Mouse (Mus musculus) MN1 (cell line): Measurements from ENCODE around the gene Sema4g.
A peak's percentile ranks its signal among the peaks of the same experiment; 100 is the strongest.
"Not testable (repeated sequence)": the region's sequence is repeated elsewhere in the genome, so short reads cannot be mapped to it uniquely, and the experiment has no call there.

Source experiments
- DNase-seq: peaks from one replicate; pipeline ENCODE4 v3.0.0-alpha.2; 2016; ENCODE audit warnings: low spot score

Sema4g gene

DNA sequence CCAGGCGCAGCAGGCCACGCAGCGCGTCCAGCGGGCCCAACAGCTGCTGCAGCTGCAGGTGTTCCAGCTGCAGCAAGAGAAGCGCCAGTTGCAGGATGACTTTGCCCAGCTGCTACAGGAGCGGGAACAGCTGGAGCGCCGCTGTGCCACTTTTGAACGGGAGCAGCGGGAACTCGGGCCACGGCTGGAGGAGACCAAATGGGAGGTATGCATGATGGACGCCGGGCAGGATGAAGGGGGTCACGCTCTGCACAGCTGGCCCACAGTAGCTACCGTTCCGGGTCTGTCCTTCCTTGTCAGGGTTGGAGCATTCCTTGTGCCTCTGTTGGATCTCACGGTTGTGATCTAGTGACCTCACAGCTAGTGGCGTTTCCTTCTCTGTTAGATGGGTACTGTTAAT, 35.9 kb downstream of the Sema4g start:
- DNase-seq = no peak

DNA sequence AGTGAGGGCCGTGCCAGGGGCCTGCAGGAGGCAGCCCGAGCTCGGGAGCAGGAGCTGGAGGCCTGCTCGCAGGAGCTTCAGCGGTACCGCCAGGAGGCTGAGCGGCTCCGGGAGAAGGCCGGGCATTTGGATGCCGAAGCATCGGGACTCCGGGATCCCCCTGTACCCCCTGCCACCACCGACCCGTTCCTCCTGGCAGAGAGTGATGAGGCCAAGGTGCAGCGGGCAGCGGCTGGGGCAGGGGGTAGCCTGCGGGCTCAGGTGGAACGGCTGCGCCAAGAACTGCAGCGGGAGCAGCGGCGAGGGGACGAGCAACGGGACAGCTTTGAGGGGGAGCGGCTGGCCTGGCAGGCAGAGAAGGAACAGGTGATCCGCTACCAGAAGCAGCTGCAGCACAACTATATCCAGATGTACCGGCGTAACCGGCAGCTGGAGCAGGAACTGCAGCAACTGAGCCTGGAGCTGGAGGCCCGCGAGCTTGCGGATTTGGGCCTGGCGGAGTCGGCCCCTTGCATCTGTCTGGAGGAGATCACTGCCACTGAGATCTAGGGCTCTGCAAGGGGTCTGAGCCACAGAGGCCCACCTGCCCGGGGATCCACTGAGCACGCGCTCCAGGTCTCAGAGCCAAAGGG, 37.2 kb downstream of the Sema4g start:
- no peak for DNase-seq

DNA sequence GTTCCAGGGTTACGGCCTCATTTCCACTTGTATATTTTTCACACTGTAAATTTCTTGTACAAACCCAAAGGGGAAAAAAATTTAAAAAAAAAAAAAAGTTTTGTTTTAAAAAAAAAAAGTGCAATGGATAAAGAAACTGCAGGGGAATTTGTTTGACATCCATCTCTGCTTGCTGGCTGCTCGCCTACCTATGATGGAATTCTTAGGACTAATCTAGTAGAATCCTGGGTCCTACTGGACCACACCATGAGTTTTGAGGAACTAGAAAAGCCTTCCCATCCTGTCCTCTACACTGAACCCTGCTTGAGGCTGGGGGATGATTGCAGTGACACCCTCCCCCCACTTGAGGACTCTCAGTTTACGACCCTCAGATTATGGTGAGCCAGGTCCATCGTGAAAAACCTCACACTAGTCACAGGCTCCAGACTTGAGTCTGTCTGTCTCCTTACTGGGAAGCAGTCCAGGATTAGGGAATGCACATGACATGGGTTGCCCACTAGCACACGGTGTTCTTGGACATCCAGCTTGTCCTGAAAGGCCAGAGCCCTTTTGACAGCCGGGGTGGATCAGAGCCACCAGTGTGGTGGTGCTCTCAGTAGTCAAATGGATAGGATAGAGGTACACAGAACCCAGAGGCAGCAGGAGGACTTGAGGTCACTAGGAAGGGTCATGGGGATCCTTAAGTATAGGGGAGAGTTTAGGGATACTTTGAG, 38.2 kb downstream of the Sema4g start:
- no peak for DNase-seq

DNA sequence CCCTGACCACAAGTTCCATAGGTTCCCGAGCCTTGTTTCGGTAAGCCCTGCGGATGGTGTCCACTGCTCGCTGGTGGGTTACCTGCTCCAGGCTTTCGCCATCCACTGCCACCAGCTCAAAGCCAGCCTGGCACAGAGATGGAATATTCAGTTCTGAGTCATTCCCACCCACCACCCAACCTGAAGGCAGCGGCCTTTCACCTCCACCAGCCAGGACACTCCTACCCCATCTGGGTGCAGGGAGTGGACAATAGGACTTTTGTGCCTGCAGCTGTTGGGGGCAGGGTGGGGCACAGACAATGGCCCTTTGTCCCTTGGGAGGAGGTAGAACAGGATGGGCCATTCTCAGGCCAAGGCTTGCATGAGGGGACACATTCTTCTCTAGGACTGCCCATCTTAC, 38.9 kb downstream of the Sema4g start:
- no peak for DNase-seq

DNA sequence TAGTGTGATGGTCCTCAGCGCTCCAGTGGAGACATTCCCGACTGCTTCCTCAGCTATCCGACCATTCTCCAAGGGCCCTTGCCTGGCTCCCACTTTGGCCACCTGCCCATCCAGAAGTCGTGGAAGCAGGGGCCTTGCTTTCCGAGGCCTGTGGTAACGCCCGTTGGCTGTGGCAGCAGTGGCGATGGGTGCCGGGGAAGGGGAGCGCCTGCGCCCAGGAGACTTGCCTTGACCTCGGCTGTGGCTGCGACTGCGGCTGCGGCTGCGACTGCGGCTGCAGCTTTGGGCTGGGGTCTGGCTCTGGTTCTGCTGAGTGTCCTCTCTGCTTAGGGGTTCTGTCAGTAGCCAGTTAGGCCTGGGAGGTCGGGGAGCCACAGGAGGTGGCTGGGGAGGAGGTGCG, 39.8 kb downstream of the Sema4g start:
- no peak for DNase-seq

DNA sequence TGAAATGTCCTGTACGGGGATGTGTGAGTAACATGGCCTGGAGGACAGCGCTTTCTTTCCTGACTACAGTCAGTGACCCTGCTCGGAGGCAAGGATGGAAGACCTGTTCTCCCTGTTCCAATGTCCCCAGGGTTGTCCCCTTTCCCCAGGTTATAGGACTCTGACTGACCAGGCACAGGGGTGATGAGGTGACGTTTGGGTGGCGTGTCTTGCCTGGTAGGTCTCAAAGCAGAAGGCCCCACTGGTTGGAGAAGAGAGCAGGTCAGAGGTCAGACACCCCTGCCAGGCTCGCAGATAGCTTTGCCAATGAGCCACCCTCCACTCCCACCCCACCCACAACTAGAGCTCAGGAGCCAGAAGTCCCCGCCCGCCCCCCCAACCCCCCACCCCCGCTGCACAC, 40.7 kb downstream of the Sema4g start:
- DNase-seq = no peak

DNA sequence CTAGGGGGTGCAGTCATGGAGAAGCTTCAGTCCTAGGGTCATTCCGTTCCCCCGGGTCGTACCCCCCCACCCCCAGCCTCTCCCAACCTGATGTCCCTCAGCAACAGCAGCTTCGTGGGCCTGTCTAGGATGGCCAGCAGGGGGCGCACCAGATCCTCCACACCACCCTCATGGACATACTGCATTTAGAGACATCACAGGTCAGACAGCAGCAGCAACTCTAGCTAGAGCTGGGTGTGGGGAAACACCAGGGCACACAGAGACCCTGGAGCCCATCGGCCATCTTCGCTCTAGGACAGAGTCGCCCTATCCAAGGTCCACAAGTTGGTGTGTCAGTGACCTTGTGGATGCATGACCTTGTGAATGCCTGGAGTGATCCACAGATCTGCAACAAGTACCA, 41.2 kb downstream of the Sema4g start:
- DNase-seq = no peak

DNA sequence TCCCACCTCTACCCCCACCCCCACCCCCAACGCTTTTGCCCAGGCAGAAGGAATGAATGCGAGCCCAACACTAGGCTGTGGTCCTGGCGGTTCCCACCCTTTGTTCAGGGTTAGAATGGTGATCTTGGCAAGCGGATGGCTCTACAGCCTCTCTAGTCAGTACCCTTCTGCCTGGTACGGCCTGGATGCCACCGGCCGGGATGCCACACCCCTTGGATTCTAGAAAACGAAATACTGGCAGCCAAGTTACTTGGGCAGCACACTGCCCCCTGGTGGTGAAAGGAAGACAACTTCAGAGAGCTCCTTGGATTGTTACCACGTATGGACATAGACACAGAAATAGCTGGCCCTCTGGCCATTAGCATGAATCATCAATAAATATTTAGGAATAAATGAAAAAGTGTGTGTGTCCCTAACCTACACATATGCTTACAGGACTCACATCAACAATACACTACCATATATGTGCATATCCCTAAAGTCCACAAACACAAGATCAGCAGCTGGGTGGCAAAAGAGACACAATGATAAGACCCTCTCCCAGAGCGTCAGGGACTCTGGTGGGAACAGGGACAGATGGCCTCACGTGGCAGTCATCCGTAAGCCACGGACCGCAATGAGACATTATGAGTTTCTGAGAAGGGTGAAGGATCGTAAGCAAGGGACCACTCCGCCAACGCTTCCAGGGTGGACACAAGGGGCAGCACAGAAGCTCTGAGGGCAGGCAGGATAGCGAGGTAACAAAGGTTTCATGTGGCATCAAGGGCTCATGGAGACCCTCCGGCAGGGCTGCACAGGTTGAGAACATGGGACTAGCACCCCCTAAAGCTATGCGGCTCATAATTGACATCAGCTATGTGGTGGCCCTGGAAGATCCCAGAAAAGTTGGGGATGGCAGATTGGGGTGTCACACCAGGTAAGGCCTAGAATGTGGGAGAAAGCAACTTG, 42.1 kb downstream of the Sema4g start:
- peak; percentile 86 for DNase-seq

DNA sequence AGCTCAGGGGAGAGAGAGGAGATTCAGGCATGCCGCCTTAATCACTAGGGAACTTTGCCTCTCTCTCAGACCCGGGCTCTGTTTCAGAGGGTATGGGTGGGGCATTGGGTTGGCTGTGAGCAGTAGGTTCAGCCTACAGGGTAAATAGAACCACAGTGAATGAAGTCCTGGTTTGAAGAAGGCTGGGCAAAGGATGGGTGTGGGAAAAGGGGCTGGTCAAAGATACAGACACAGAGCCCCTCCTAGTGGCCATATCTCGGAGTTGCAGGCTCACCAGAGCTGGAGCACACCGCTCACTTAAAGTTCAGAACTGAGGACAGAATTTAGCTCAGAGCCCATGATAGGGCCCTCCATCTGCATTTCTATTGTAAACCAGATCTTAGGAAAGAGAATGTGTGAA, 42.9 kb downstream of the Sema4g start:
- peak; percentile 79 for DNase-seq

DNA sequence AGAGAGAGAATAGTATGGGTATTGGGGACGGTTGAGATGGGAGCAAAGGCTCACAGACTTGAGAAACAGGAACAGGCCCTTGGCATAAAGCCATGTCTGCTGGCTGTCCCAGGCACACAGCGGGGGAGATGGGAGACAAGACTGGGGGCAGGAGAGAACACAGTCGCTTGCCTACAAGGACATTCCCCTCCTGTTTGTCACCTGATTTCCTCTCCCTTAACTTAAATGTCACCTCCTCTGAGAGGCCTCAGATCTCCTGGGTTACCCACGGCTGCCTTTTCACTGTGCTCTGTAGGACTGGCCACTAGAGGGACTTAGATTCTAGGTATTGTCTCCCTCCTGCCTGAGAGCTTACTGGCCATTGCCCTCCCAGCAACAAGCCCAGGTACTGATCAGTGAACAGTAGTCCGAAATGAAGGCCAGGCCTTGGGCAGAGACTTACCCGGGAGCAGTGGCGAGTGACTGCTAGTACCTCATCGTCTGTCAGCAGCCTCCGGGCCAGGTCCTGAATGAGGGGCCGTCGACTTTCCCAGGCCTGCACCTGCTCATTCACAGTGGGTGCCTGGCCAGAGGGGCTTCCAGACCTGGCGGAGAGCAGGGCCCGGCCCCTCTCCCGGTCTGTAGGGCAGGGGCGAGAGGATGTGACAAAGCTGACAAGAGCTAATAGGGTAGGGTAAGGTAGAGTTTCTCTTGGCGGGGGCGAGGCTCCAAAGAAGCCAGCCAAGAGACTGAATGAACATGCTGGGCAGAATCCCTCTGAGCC, 43.9 kb downstream of the Sema4g start:
- peak; percentile 62 for DNase-seq

DNA sequence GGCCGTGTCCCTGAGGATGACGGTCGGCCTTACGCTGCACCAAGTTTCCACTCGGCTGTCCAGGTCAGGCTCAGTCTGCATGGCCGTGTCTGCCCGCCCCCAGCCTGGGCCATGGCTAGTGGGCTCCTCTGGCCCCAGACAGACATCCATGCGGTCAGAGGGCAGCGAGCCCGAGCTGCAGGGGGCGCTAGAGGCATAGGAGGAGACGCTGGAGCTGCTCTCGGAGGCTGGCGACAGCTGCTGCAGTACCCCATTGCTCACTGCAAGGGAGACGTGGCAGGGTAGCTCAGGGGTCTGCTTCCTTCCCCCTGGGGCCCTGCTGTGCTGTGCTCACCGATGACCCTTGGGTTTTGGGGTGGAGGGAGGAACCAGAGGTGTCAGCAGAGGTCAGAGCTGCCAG, 48.0 kb downstream of the Sema4g start:
- no peak for DNase-seq

DNA sequence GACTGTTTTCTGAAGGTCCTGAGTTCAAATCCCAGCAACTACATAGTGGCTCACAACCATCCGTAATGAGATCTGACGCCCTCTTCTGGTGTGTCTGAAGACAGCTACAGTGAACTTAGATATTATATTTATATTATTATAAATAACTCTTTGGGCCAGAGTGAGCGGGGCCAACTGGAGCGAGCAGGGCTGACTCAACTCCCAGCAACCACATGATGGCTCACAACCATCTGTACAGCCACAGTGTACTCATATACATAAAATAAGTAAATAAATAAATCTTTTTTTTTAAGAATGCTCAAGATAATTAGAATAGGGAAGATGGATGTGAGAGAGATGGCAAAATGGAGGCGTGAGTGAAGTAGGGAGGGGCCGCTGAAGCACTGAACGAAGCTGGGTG, 49.3 kb downstream of the Sema4g start:
- DNase-seq = not testable (repeated sequence)

DNA sequence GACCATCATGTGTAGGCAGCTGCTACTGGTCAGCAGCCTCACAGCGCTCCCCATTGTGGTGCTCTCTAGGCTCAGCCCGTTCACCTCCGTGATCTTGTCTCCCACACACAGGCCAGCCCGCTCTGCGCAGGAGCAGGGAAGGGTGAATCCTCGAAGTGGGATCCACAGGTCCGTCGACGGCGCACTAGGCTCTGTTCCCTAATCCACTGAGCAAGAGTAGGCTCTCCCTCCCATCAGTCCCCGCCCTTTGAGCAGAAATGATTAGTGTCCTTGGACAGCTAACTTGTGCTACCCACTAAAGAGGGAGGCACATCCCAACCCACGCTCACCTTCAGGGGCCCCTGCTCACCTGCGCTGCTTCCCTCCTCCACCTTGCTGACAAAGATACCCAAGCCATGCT, 51.3 kb downstream of the Sema4g start:
- DNase-seq = no peak

DNA sequence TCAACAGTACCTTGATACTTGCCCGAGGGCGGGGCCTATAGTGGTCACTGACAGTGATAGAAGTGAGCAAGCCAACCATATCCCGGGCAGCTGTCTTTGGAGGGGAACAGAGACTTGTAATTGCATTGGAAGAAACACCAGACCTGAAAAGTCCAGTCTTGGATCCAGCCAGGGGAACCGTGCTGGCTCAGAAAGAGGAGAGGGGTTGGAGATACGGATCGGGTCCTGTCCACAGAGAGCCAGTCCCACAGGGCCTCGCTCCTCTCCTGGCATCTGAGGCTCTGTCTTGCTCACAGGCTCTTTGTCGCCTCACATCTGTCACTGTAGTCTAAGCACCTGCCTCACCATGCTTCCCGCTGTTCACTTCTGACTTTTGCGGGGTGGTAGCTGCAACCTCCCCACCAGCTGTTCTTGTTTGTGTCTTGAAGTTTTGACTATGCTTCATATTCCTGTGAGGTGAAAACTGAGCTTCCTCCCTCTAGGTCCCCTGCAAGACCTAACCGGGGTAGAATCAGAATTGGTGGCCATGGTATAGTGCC, 55.6 kb downstream of the Sema4g start:
- DNase-seq = no peak

DNA sequence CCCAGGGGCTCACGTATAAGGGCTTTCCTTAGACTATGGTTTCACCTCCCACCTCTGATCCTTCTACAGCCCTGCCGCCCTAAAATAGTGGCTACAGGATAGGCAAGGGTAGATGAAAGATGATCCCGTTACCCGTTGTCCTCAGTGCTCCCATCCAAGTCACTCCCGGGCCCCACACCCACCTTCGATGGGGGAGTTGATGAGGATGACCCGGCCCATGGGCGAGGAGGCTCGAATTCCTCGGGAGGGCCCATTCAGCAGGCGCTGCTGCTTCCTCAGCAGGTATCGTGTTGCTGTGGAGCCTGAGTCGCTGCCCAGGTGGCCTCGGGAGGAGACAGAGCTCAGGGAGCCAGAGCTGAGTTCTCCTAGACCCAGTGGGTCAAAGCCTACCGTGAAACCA, 56.3 kb downstream of the Sema4g start:
- DNase-seq = no peak

DNA sequence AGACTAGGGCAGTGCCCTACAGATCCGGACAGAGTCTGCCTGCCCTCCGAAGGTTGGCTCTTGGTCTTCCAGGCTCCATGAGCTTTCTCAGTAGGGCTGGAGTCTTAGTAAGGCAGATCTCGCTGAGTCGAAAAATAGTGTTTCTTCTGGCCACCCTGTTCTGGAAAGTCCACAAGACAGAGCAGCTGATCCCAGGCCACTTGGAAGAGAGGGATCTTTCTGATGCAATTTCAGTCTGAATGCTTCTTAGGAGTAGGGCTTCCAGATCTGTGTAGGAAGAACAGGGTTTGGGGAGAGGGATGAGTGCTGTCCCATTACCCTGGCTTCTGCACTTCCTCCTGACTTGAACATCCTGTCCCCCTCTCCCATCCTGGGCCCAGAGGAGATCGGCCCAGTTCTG, 56.8 kb downstream of the Sema4g start, which contains the start of gene Pdzd7:
Gene Pdzd7, minus strand, starts transcription at position 67 of the 400 bp plus-strand sequence.
- no peak for DNase-seq

DNA sequence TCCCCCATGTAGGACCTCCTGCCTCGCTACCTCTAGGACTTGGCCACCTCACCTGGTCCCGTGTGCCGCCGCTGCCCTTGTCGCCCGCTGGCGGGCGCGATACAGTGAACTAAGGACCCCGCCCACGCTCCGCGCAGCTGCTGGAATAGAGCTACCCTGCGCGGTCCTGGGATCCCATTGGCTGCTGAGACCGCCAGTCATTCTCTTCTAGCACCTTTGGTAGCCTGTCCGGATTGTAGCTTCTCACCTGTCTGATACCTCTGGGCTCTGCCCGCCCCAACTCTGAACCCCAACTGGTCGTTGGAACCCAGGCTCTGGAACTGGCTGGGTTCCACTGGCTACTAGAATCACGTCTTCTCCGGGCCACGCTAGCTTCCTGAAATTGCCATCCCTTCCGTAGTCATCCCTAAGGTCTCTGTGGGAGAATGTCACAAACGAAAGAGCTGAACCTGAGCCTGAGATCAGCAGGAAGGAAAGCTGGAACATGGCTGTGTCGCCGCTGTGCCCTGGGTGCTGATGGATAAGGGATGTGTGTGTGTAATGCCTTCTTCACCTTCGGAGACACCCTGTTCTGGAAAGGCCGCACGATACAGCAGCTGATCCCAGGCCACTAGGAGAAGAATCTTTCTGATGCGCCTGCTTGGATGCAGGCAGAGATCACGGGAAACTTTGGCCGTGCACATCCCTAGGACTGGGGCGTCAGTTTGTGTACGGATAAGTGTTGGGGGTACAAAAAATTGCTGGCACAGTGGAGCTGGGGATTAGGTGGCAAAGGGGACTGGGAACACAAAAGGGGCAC, 57.8 kb downstream of the Sema4g start:
- peak; percentile 90 for DNase-seq

DNA sequence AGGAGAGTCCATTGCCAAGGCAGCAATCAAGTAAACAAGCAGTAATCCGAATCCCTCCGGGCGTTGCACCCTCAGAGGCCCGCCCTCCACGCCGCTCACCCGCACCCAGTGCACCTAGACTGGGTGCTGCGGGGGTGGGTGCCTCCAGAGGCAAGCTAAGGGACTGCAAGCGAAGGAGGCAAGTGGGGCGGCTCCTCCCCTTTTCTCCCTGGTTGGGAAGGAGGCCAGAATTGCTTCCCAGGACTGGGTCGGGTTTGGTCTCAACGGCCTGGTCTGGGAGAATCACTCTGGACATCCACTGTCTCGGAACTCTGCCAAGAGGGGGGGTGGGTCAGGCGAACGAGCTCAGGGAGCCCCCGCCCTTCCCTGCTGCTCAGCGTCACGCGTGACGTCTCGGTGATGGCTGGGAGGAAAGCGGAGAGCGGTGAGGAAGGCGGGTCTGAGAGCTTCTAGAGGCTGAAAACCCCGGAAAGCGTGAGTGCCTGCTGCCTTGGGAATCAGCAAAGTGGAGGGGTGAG, 58.6 kb downstream of the Sema4g start, which contains the start of gene Sfxn3:
Gene Sfxn3, plus strand, starts transcription at position 87 of the 518 bp plus-strand sequence.
- peak; percentile 92 for DNase-seq

DNA sequence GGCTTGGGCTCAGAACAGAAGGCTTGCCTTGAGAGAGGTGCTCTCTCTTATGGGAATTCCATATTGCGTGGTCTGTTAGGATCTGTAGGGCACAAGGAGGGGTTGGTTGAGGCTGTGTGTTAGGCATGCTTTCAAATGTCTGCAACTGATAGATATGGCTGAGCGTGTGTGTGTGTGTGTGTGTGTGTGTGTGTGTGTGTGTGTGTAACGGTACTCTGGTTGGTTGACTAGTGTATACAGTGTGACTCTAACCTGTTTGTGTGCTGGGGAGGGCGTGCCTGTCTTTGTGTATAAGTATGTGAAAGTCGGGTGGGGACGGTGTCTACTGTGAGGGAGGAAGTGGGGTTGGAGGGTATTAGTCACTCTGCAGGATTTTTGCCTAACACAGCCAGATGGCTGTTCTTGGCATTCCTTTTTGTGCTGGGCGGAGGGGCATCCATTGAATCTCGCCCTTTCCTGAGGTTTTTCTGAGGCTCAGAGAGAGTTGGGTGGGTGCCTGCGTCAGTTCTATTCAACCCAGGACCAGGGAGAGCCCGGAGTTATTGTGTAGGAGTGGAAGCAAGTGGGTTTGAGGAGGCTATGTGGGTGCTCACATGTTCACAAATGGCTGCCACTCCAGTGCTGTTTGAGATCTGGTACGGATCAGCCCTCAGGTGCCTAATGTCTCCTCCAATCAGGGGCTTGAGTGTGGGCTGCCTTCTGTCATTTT, 59.2 kb downstream of the Sema4g start:
- DNase-seq = peak; percentile 53
